Mouse (Mus musculus) CD4-positive naive resting alpha-beta T cell, adult 76 days (primary cell): ENCODE data around the gene Ccl9. TPM values are rescaled to one million over a fixed set of nuclear protein-coding genes. Genes with fewer than 3 reads are reported as not detected.

ENCODE experiments used
- total RNA-seq: library from RNA; stranded (reverse); gene quantifications from one replicate; pipeline ENCODE4 v1.2.4, GENCODE M21; 2023

Ccl9 gene
- total RNA-seq, result 0.44 TPM

GRCm38 (mm10) chr11:83578186-83578760 lies at the start of gene Ccl9:
Gene Ccl9, minus strand, starts transcription at chr11:83578636.

DNA sequence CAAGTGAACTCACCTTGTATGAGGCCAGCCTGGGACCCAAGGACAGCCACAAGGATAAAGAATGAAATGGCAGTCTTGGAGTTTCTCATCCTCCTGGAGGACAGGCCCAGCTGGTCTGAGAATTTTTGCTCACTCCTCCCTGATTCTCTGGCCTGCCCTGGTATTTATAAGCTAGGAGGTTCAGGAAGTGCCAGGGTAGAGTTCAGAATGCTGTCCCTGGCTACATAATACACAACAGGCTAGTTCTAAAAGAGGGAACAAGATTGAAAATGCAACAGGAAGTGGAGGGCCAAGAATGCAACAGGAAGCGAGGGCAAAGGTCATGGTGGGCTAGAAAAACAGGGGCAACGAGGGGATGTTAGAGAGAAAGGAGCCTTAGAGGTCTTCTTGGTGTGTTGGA lies 14.4 kb upstream of the Ccl9 start, which contains the start of gene Ccl6:
Ccl6 (minus strand) TSS at position 235 of the 400 bp plus-strand sequence.

DNA sequence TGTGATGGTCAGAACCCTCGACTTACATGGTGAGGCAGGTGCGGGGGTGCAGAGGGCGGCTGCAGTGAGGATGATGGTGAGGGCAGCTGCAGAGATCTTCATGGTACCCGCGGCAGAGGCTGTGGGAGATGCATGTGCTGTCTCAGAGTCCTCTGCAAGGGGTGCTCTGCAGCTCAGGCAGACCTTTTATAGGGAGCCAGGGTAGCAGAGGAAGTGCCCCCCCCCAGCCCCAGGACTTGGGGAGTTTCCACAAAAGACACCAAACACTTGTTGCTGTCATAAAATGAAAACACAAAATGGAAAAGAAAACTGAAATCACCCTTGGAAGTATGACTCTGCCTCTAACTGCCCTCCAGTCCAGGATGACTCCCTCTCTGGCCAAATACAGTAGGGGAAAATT lies 48.1 kb downstream of the Ccl9 start, which contains the start of gene Ccl5:
Ccl5 (minus strand) TSS at position 159 of the 400 bp plus-strand sequence.

Other genes starting within 250 kb of the Ccl9 start
- gene Rasl10b, start 169.5 kb downstream of the Ccl9 start, total RNA-seq, result 0.35 TPM
- not detected for gene Gas2l2, start 149.2 kb downstream of the Ccl9 start, total RNA-seq
- not detected for gene 1700020L24Rik, start 141.0 kb downstream of the Ccl9 start, total RNA-seq
- not detected for gene Mmp28, start 115.6 kb downstream of the Ccl9 start, total RNA-seq
- 141 TPM for gene Taf15, start 105.5 kb downstream of the Ccl9 start, total RNA-seq
- gene Heatr9, start 56.5 kb downstream of the Ccl9 start, total RNA-seq, result not detected
- 52.5 TPM for gene Ccl5, start 48.1 kb downstream of the Ccl9 start, total RNA-seq
- gene Ccl6, start 14.5 kb upstream of the Ccl9 start, total RNA-seq, result 5.0 TPM
- not detected for gene Rpl9-ps1, start 67.0 kb upstream of the Ccl9 start, total RNA-seq
- 12.7 TPM for gene Ccl3, start 70.7 kb upstream of the Ccl9 start, total RNA-seq
- 11.0 TPM for gene Ccl4, start 83.9 kb upstream of the Ccl9 start, total RNA-seq
- not detected for gene Wfdc17, start 125.4 kb upstream of the Ccl9 start, total RNA-seq
- not detected for gene Wfdc18, start 130.4 kb upstream of the Ccl9 start, total RNA-seq
- gene Wfdc21, start 168.3 kb upstream of the Ccl9 start, total RNA-seq, result not detected
- 39.2 TPM for gene Heatr6, start 175.1 kb upstream of the Ccl9 start, total RNA-seq